Mouse (Mus musculus): ENCODE measurements around the gene Nfkbil1.

DNA sequence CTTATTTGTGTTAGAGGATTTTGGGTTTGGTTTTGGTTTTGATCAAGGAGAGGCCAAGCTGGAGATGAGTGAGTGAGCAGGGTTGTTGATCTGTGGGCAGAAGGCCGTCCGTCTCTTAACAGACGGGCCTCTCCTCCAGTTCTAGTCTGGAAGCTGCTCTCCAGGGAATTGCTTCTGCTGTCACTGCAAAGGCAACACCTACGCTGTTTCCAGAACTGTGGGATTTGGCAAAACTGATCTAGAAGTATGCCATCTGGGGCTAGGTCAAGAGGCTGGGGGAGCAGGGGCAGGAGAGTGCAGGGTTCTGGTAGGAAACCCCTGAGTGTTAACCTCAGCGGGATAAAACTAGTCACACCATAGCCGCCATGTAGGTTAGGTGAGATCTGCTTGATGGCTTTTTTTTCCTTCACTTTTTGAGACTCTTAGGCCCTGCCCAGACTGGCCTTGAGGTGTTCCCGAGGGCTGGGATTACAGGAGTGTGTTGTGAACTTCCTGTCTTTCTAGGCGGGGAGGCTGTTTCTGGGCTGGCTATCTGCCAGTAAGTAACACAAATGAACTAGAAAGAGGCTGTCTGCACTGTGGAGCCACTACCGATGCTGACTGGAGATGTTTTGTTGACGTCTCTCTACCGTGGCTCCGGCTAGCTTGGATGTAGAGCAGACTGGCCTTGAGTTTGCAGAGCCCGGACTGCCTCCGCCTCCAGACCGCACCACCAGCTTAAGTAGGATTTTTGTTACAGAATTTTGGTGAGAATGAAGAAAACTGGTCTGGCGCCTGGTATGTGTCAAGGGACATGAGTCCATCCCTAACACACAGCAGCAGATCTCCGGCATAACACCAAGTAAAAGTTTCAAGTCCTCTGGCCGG, 2.2 kb downstream of the Nfkbil1 start, which contains the start of gene Atp6v1g2:
- no peak for TF ChIP-seq CTCF (IDR thresholded peaks at IDR 0.05; ENCODE audit: borderline replicate concordance, insufficient read depth, low read length)
- TF ChIP-seq POLR2A (IDR thresholded peaks at IDR 0.05; ENCODE audit: low read depth, low read length) = no peak

Measured in embryonic fibroblast, embryonic 13.5 days (primary cell).